Mouse (Mus musculus): Measurements from ENCODE around the gene Trpm1.

- TF ChIP-seq CTCF (IDR thresholded peaks at IDR 0.05; ENCODE audit: low read depth) (no peak), EP300 (IDR thresholded peaks at IDR 0.05; ENCODE audit: low read depth) (no peak)
Observed at GRCm38 (mm10) chr7:64276921-64277320, 123.3 kb downstream of the Trpm1 start.
